Mouse (Mus musculus) forebrain, postnatal 0 days (tissue): ENCODE measurements around the gene Adipor2. TPM values are rescaled to one million over a fixed set of nuclear protein-coding genes. Genes with fewer than 3 reads are reported as not detected.

Experiments used
- ATAC-seq: fragments of 200-750 bp; cut with Nextera tagmentation; 2 replicates; pipeline ENCODE4 v1.8.0; 2017; ENCODE audit warnings: mild to moderate bottlenecking, moderate library complexity
- DNase-seq: peaks from one replicate; pipeline ENCODE4 v3.0.0-alpha.2; 2015
- H3K27ac ChIP-seq: fragments of 300-500 bp; sonication (generic); 2 replicates; pipeline ENCODE4 v1.5.1; 2014; ENCODE audit warnings: low read depth, mild to moderate bottlenecking, antibody characterized with exemption, low read length, moderate library complexity, mixed read lengths
- H3K27me3 ChIP-seq: fragments of 300-500 bp; sonication (generic); 2 replicates; pipeline ENCODE4 v1.6.1; 2014; ENCODE audit warnings: mild to moderate bottlenecking, low read length, mixed read lengths; ENCODE audit not compliant: insufficient read depth
- H3K36me3 ChIP-seq: fragments of 300-500 bp; sonication (generic); 2 replicates; pipeline ENCODE4 v1.6.1; 2014; ENCODE audit warnings: mild to moderate bottlenecking, moderate library complexity; ENCODE audit not compliant: insufficient read depth
- H3K4me1 ChIP-seq: fragments of 300-500 bp; sonication (generic); 2 replicates; pipeline ENCODE4 v1.6.1; 2014; ENCODE audit warnings: antibody characterized with exemption; ENCODE audit not compliant: insufficient read depth
- H3K4me2 ChIP-seq: fragments of 300-500 bp; sonication (generic); 2 replicates; pipeline ENCODE4 v1.6.1; 2014; ENCODE audit warnings: low read depth, mild to moderate bottlenecking, moderate library complexity
- H3K4me3 ChIP-seq: fragments of 300-500 bp; sonication (generic); 2 replicates; pipeline ENCODE4 v1.5.1; 2014; ENCODE audit warnings: low read depth, low read length, mixed read lengths
- H3K9ac ChIP-seq: fragments of 300-500 bp; sonication (generic); 2 replicates; pipeline ENCODE4 v1.6.1; 2014; ENCODE audit warnings: mild to moderate bottlenecking
- H3K9me3 ChIP-seq: fragments of 300-500 bp; sonication (generic); 2 replicates; pipeline ENCODE4 v1.6.1; 2016; ENCODE audit warnings: low read length
- CTCF ChIP-seq: sonication (generic); IDR thresholded peaks from 2 replicates; pipeline ENCODE4 v1.5.1; 2016; ENCODE audit warnings: antibody characterized with exemption, control low read depth, low read depth
- WGBS: fragments of 180-500 bp; shearing (Covaris S2); extraction: QIAGEN DNeasy Blood & Tissue Kit; methylation state at CpG from one replicate; pipeline ENCODE4 v1.1.7; 2014; 5-methylcytosine and 5-hydroxymethylcytosine counted together
- polyA plus RNA-seq: library from polyadenylated mRNA; unstranded; fragments of >200 nt; fragmentation: Nextera tagmentation; extraction: Ambion mirVana; gene quantifications from 2 replicates; pipeline ENCODE4 v1.2.1, GENCODE M21; 2015
- total RNA-seq: library from RNA; depleted of rRNA; stranded (reverse); fragments of >200 nt; gene quantifications from 2 replicates; pipeline ENCODE4 v1.2.3, GENCODE M21; 2014

The Adipor2 gene
- total and polyA plus RNA-seq, 2 experiments from 2014 or later: 34.0 to 46.9 TPM

- Histone ChIP-seq H3K9me3 (no peaks in the 10 kb centered on the region), H3K4me3 (no peak overlapping the region), H3K4me2 (no peak overlapping the region), H3K9ac (no peak overlapping the region), H3K27me3 (no peaks in the 10 kb centered on the region), H3K27ac (no peak overlapping the region), H3K36me3 (no peaks in the 10 kb centered on the region), H3K4me1 (no peaks in the 10 kb centered on the region)
- ATAC-seq: no peak
- no peak for DNase-seq
- WGBS: 92% methylated on average over 5 of the region's 5 CpGs
- no peak for TF ChIP-seq CTCF
These were observed 2.9 kb upstream of the Adipor2 start for GRCm38 (mm10) chr6:119420357-119420756.

- WGBS: 36% methylated on average over 7 of the region's 7 CpGs
- Histone ChIP-seq H3K36me3 (no peaks in the 10 kb centered on the region), H3K4me1 (no peaks in the 10 kb centered on the region), H3K9ac (no peak overlapping the region), H3K9me3 (no peaks in the 10 kb centered on the region), H3K27me3 (no peaks in the 10 kb centered on the region), H3K27ac (no peak overlapping the region), H3K4me2 (no peak overlapping the region), H3K4me3 (no peak overlapping the region)
- DNase-seq (no peak), ATAC-seq (no peak)
- TF ChIP-seq CTCF: no peak
These were observed 1.9 kb upstream of the Adipor2 start for GRCm38 (mm10) chr6:119419412-119419811.

- Histone ChIP-seq H3K27me3 (no peaks in the 10 kb centered on the region), H3K9ac (no peak overlapping the region), H3K27ac (0 out of 2 replicates have a peak overlapping the region, but pooled peaks have one; percentile 10), H3K4me2 (no peak overlapping the region), H3K9me3 (no peaks in the 10 kb centered on the region), H3K36me3 (no peaks in the 10 kb centered on the region), H3K4me3 (no peak overlapping the region), H3K4me1 (no peaks in the 10 kb centered on the region)
- 22% methylated on average over 7 of the region's 7 CpGs for WGBS
- DNase-seq (peak; percentile 34), ATAC-seq (peak; percentile 91)
- no peak for TF ChIP-seq CTCF
These were observed 1.1 kb upstream of the Adipor2 start for GRCm38 (mm10) chr6:119418392-119419251.

- DNase-seq: no peak
- TF ChIP-seq CTCF: no peak
- Histone ChIP-seq H3K9me3 (no peaks in the 10 kb centered on the region), H3K4me2 (no peak overlapping the region), H3K4me1 (no peaks in the 10 kb centered on the region), H3K27me3 (no peaks in the 10 kb centered on the region), H3K27ac (no peak overlapping the region), H3K4me3 (no peak overlapping the region), H3K9ac (no peak overlapping the region), H3K36me3 (no peaks in the 10 kb centered on the region)
- WGBS: 66% methylated on average over 7 of the region's 7 CpGs
- ATAC-seq: no peak
These were observed 317 bp upstream of the Adipor2 start for GRCm38 (mm10) chr6:119417821-119418220.

GRCm38 (mm10) chr6:119416643-119417042, 861 bp downstream of the Adipor2 start:
- Histone ChIP-seq H3K9me3 (no peaks in the 10 kb centered on the region), H3K4me2 (no peak overlapping the region), H3K27me3 (no peaks in the 10 kb centered on the region), H3K36me3 (no peaks in the 10 kb centered on the region), H3K27ac (no peak overlapping the region), H3K4me3 (no peak overlapping the region), H3K9ac (no peak overlapping the region), H3K4me1 (no peaks in the 10 kb centered on the region)
- no peak for TF ChIP-seq CTCF
- no peak for DNase-seq
- WGBS: 66% methylated on average over 6 of the region's 6 CpGs
- no peak for ATAC-seq

- H3K4me1 ChIP-seq: no peaks in the 10 kb centered on the region
- H3K9ac ChIP-seq: no peak overlapping the region
- no peak for DNase-seq
- no peak for ATAC-seq
- no peaks in the 10 kb centered on the region for H3K27me3 ChIP-seq
- H3K9me3 ChIP-seq: no peaks in the 10 kb centered on the region
- H3K27ac ChIP-seq: no peak overlapping the region
- no peak overlapping the region for H3K4me3 ChIP-seq
- H3K36me3 ChIP-seq: no peaks in the 10 kb centered on the region
- no peak overlapping the region for H3K4me2 ChIP-seq
- no peak for TF ChIP-seq CTCF
- 91% methylated on average over 15 of the region's 15 CpGs for WGBS
These were observed 3.1 kb downstream of the Adipor2 start for GRCm38 (mm10) chr6:119414262-119415043.

GRCm38 (mm10) chr6:119412588-119412987, 4.9 kb downstream of the Adipor2 start:
- peak; percentile 65; the same call in 1 of the 2 replicates for ATAC-seq
- Histone ChIP-seq H3K4me2 (no peak overlapping the region), H3K4me3 (no peak overlapping the region), H3K27me3 (no peaks in the 10 kb centered on the region), H3K9me3 (no peaks in the 10 kb centered on the region), H3K27ac (no peak overlapping the region), H3K4me1 (no peaks in the 10 kb centered on the region), H3K9ac (no peak overlapping the region), H3K36me3 (no peaks in the 10 kb centered on the region)
- peak; percentile 57 for DNase-seq
- no peak for TF ChIP-seq CTCF
- 68% methylated on average over 4 of the region's 4 CpGs for WGBS
